Mouse (Mus musculus) CD8-positive naive resting alpha-beta T cell, adult 2 months (primary cell): Measurements from ENCODE around the gene Zdhhc6.

Experiments used
- DNase-seq, 2 experiments: peaks; one replicate each; pipeline ENCODE4 v3.0.0; 2022; ENCODE audit warnings: low read depth in 2 of 2, low spot score in 2 of 2

Gene Zdhhc6

DNA sequence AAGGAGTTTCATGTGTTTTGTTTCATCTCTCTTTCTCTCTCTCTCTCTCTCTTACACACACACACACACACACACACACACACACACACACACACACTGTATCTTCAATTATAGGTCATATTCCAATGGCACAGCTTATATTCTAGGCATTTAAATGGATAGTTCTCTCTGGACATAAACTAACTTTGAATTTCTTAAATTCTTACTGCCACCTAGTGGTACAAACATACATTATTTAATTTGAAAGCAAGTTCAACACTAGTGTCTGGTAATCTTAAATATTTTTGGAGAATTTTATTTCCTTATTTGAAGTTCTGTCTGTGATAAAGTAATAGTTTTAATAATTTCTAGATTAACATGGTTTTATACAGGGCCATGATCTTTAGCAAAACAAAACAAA lies 10.8 kb downstream of the Zdhhc6 start:
- DNase-seq = no peak

DNA sequence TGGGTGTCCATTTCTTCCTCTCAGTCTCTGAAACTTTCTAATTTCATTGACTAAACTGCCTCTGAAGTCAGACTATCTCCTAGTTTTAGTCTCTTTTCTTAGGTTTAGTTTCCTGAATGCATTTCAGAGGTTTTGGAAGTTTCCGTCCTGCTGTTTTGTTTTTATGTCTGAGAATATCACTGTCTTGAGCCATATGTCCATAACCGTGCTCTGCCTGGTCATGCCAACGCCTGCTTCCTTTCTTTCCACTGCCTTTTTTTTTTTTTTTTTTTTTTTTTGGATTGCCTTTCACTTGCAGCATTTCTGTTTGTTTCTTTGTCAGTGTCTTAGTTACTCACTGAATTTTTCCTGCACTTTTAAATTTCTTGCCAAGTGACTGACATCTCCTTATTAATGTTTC lies 15.3 kb downstream of the Zdhhc6 start:
- no peak for DNase-seq

DNA sequence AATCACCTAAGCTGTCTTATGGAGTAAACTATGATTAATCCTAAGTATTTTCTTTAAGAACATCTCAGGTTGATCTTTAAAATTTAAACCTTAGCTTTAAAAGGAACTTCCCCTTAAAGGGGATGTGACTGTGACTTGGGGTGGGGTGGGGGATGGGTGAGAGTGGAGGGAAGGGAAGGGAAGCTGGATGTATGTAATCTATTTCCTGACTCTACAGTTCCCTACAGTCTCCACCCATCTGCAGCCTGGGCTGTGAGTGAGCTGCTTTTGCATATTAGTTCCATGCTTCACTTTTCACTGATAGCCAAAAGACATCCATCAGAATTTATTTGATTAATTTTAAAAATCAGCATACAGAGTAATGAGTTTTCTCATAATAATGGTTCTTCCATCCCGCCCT lies 16.5 kb downstream of the Zdhhc6 start:
- DNase-seq = no peak

GRCm38 (mm10) chr19:55297961-55298360 lies 17.9 kb downstream of the Zdhhc6 start:
- DNase-seq = no peak

DNA sequence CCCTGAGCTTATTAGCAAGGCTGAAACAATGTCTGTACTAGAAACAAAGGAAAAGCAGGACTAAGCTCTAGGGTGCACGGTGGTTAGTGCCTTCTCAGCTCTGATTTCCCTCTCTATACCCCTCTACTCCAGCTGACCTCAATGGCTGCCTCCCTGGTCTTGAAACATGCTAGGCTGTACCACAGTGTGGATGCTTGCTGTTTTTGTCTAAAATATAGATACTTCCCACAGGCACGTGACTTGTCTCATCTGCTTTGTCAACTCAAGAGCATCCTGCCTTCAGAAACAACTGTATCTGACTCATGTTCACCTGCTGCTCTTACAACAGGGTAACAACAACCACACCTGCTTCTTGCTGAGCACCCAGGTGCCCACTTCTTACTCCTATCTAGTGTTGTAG lies 18.3 kb downstream of the Zdhhc6 start:
- DNase-seq = no peak

GRCm38 (mm10) chr19:55296301-55296700 lies 19.5 kb downstream of the Zdhhc6 start:
- DNase-seq = no peak

- DNase-seq = no peak
Observed at GRCm38 (mm10) chr19:55295556-55295955, 20.3 kb downstream of the Zdhhc6 start.

DNA sequence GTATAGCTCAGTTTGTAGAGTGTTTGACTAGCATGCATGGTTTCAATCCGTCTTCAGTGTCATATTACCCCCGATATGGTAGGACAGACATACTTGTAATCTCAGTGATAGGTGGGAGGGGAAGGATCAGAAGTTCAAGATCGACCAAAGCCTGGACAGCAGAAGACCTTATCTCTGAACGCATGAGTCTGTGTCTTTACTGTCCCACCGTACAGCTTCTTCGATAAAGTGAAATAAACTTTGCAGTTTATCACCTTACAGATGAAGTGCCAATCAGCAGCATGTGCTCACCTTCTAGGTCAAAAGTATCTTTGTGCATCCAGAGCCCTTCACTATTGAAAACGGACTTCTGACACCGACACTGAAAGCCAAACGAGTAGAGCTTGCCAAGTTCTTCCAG lies 20.8 kb downstream of the Zdhhc6 start:
- no peak for DNase-seq

GRCm38 (mm10) chr19:55293175-55293574 lies 22.7 kb downstream of the Zdhhc6 start:
- DNase-seq = no peak

DNA sequence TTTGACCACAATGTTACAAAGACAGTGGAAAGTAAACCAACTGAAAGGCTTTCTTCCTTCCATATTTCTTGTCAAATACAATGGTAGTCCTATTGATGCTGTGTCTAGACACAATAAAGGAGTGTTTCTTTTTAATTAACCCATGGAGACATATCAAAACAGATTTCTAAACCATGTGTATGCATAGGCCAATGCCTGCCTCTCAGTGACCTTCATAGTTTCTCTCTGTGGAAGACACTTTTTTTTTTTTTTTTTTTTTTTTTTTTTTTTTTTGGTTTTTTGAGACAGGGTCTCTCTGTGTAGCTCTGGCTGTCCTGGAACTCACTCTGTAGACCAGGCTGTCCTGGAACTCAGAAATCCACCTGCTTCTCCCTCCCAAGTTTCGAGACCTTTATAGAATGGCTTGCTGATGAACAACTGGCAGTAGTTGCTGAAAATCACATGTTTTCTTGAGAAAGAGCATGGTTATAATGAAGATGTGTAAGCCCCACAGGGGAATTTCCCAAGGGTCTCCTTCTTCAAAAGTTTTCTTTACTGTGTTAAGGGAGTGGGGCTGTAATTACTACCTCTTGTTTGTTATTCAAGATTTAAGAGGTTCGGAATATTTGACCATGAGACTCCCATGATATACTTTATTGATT lies 23.5 kb downstream of the Zdhhc6 start:
- DNase-seq = no peak

GRCm38 (mm10) chr19:55290621-55291270 lies 25.1 kb downstream of the Zdhhc6 start:
- no peak for DNase-seq

DNA sequence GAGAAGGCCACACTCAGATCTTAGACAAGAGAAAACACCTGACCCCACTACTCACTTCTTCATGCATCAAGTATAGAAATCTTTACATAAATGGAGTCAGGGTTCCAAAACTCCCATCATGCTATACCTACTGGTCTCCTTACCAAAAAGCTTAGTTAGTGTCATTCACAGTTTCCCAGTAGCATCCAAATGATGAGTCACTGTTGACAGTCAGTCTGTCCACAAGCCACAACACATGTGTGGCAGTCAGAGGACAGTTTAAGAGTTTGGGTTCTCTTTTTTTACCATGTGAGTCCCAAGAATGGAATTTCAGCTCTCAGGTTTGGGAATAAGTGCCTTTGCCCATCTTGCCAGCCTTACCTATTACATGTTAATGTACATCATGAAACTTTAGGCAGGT lies 26.9 kb downstream of the Zdhhc6 start:
- no peak for DNase-seq

GRCm38 (mm10) chr19:55286034-55286433 lies 29.8 kb downstream of the Zdhhc6 start:
- DNase-seq = no peak

DNA sequence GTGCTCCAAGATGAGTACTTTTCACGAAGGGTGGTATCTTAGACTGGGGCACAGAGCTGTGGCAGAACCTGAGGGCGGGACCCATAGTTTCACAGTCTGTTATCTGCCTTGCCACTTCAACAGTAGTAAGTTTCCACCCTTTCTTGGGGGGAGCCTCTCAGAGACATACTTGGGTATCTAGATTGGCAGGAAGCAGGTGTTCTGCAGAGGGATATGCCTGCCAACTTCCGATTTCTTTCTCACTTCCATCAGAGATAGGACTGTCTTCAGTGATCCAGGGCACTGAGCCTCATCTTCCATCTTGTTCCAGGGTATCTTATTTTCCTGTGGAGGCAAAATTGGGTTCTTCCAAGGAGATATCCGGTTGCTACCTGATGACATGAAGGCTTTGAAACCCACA lies 31.7 kb downstream of the Zdhhc6 start:
- no peak for DNase-seq

DNA sequence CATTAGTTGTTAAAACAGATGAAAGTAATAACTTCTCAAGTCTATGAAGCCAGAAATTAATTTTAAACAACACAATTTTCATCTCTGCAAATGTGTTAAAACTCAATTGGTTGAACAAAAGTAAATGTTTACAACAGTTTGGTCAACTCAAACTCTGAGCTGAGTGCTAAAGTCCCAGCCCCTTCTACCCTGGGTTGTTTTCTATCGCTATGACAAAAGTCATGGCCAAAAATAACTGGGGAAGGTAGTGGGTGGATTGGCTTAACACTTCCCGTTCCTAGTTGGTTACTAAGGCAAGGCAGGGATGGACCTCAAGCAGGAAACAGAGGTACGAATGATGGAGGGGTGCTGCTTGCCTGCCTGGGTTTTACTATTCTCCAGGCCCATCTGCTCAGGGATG lies 39.1 kb downstream of the Zdhhc6 start:
- DNase-seq = no peak

DNA sequence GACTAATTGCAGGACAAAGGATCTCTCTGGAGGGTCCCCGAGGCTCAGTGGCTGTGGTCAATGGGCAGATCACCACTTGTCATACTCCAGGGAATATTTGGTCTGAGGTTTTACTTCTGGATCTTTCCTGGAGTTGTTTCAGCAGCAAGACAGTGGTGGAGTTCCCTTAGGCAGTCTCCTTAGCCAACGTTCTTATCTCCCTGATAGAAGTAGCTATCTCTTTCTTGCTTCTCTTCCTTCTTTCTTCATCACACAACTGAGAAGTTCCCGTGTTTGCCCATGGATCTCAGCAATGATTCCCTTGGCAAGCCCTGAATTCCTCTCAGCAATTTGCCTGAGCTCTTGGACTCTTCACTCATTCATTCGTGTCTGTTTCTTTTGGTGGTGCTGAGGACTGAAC lies 39.7 kb downstream of the Zdhhc6 start:
- no peak for DNase-seq

DNA sequence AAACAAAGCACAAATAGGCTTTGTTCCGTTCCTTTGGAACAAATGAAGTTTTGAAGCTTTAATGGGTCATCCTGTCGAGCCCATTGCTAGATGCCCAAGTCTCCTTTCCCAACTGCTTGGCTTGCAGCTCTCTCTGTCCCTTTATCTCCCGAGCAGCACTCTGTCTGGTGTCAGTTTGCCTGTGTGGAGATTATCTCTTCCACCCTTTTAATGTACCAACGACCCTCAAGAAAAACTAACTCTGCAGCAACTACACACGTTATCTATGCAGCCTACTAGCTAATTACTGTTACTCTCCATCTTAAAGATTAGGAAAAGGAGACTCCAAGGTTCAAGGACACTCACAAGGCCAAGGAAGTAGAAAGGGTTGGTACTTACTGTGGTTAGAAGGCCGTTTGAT lies 42.5 kb downstream of the Zdhhc6 start:
- no peak for DNase-seq

- no peak for DNase-seq
Observed at GRCm38 (mm10) chr19:55271448-55271847, 44.4 kb downstream of the Zdhhc6 start.

GRCm38 (mm10) chr19:55269051-55269450 lies 46.8 kb downstream of the Zdhhc6 start:
- DNase-seq = no peak

GRCm38 (mm10) chr19:55268150-55268549 lies 47.7 kb downstream of the Zdhhc6 start:
- DNase-seq = no peak

DNA sequence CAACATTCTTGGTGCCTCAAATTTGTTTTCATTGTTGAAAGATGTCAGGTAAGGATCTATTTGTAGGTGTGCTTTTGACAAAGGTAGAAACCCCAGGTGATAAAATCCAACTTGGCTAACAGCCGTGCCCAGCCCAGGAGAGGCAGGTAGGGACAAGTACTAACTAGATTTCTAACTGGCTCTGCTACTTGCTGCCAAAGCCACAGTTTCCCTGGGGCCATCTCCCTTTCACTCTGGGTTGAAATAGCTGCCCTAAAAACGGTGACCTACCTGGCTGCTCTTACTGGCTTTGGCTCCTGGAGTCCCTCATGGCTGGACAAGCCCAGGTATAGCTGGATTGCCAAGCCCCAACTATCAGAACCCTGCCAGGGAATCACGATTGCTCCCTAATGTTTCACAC lies 49.0 kb downstream of the Zdhhc6 start:
- no peak for DNase-seq

- no peak for DNase-seq
Observed at GRCm38 (mm10) chr19:55265269-55265668, 50.6 kb downstream of the Zdhhc6 start.
